Mouse (Mus musculus) testis, adult 2 months (tissue): ENCODE results near the gene Adtrp.

Experiments used
- CTCF ChIP-seq: fragments of 200-500 bp; IDR thresholded peaks from 2 replicates; pipeline ENCODE4 v1.5.1; 2012; ENCODE audit warnings: low read depth, mild to moderate bottlenecking, inconsistent platforms, low read length, moderate library complexity; ENCODE audit not compliant: control insufficient read depth, insufficient read depth, insufficient replicate concordance
- POLR2A ChIP-seq: fragments of 200-500 bp; IDR thresholded peaks from 2 replicates; pipeline ENCODE4 v1.6.1; 2012; ENCODE audit warnings: low read depth, mild to moderate bottlenecking, inconsistent platforms, low read length, moderate library complexity; ENCODE audit not compliant: control insufficient read depth

DNA sequence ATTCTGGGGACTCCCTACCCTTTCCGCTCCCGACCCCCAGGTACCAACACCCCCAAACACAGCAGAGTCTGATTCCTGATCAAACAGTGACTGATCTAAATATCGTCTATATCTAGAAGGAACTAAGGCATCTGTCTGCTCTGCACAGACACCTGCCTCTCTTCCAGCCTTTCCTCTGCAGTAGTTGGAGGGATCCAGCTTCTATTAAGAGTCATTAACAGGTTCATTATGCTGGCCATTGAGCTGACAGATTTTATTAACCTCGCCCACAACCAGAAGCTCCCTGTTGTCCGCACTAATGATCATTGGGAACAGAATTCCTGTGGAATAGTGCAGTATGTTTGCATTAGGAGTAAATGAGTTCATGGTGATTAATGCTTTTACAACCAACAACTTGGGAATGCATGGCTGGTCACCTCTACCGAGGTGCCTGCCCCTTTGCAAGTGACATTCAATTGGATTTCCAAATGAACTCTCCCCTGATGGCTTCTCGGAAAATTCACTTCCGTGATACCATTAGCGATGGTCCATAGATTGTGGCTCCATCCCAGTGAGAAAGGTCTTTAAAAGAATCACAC lies 67.8 kb downstream of the Adtrp start:
- no peak for TF ChIP-seq CTCF
- TF ChIP-seq POLR2A = no peak
